Mouse (Mus musculus) T-helper 2 cell (primary cell): ENCODE measurements around the gene Tead3.
"Not testable (repeated sequence)": the region's sequence is repeated elsewhere in the genome, so short reads cannot be mapped to it uniquely, and the experiment has no call there.

Experiments
- in situ Hi-C: fragments of 300-600 bp; cut with MboI, MseI; formaldehyde crosslinking; loops from one replicate; pipeline ENCODE4 v1.15.1; 2025; ENCODE audit warnings: high pct_unique_total_duplicates

The Tead3 gene

GRCm38 (mm10) chr17:28360531-28361277 is 10.1 kb upstream of the Tead3 start:
- in situ Hi-C loops: no loop called here

GRCm38 (mm10) chr17:28358576-28359261 is 8.1 kb upstream of the Tead3 start:
- in situ Hi-C loops: not testable (repeated sequence)

- in situ Hi-C loops: no loop called here
These were observed 5.3 kb upstream of the Tead3 start for GRCm38 (mm10) chr17:28355871-28356270.

GRCm38 (mm10) chr17:28352018-28352417 is 1.4 kb upstream of the Tead3 start:
- in situ Hi-C loops: no loop called here

GRCm38 (mm10) chr17:28351353-28351890 is 805 bp upstream of the Tead3 start:
- in situ Hi-C loops: no loop called here

GRCm38 (mm10) chr17:28349901-28350465 is 634 bp downstream of the Tead3 start:
- in situ Hi-C loops: no loop called here

- in situ Hi-C loops: no loop called here
These were observed 1.2 kb downstream of the Tead3 start for GRCm38 (mm10) chr17:28349264-28349880.

GRCm38 (mm10) chr17:28348211-28348610 is 2.4 kb downstream of the Tead3 start:
- in situ Hi-C loops: no loop called here

- in situ Hi-C loops: no loop called here
These were observed 3.3 kb downstream of the Tead3 start for GRCm38 (mm10) chr17:28347327-28347726.

- in situ Hi-C loops: no loop called here
These were observed 4.7 kb downstream of the Tead3 start for GRCm38 (mm10) chr17:28345882-28346281.

GRCm38 (mm10) chr17:28345271-28345721 is 5.3 kb downstream of the Tead3 start:
- in situ Hi-C loops: no loop called here

GRCm38 (mm10) chr17:28344670-28345069 is 5.9 kb downstream of the Tead3 start:
- in situ Hi-C loops: no loop called here

- in situ Hi-C loops: no loop called here
These were observed 6.5 kb downstream of the Tead3 start for GRCm38 (mm10) chr17:28344050-28344607.

- in situ Hi-C loops: no loop called here
These were observed 9.5 kb downstream of the Tead3 start for GRCm38 (mm10) chr17:28341091-28341490.

- in situ Hi-C loops: no loop called here
These were observed 10.0 kb downstream of the Tead3 start for GRCm38 (mm10) chr17:28340578-28340977.

GRCm38 (mm10) chr17:28337547-28337946 is 13.1 kb downstream of the Tead3 start:
- in situ Hi-C loops: no loop called here

GRCm38 (mm10) chr17:28335267-28335666 is 15.3 kb downstream of the Tead3 start:
- in situ Hi-C loops: no loop called here

GRCm38 (mm10) chr17:28332915-28333546 is 17.6 kb downstream of the Tead3 start:
- in situ Hi-C loops: no loop called here

GRCm38 (mm10) chr17:28332113-28332914 is 18.3 kb downstream of the Tead3 start:
- in situ Hi-C loops: no loop called here
